Mouse (Mus musculus) E14TG2a.4 (cell line): Measurements from ENCODE around the gene Smtnl2.

Source experiments
- CTCF ChIP-seq: conservative IDR thresholded peaks from 2 replicates; pipeline ENCODE4 v1.5.1; 2014; ENCODE audit warnings: low read length
- POU5F1 ChIP-seq: IDR thresholded peaks from 2 replicates; pipeline ENCODE4 v1.6.1; 2014; ENCODE audit warnings: low read length, borderline replicate concordance

- TF ChIP-seq CTCF: no peak
- no peak for TF ChIP-seq POU5F1
Measured at GRCm38 (mm10) chr11:72434963-72435693, 23.6 kb upstream of the Smtnl2 start, which contains the start of gene Ggt6.
